In the genomic region with DNA sequence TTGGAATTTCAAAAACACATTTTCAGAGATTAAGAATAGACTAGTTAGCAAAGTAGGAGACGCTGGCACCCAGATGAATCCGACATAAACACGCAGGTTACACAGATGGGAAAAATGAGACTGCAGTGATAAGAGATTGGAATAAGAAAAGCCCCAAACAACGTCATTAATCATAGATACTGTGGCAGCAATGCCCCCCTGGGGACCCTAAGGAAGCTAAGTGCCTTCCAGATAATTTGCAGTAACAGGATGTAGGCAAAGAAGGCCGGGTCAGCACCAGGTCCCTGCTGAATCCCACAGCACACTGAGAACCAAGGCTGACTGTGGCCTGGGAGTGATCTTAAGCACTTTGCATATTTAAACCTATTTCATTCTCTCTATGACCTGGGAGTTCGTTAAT, we compare ENCODE assay signal across 27 mouse cellular contexts. TPM values are rescaled to one million over a fixed set of nuclear protein-coding genes. Genes with fewer than 3 reads are reported as not detected.
DNase-seq lines count a peak whose midpoint lies in the region; ATAC-seq and TF ChIP-seq lines count a peak whose summit lies in the region.
"Had no signal": no experiment of that assay in that cellular context is flagged by ENCODE, and none has a peak within 500 bp of the region (broad histone marks: within the 10 kb centered on the region; RNA-seq: fewer than 3 reads in every experiment).

No protein-coding gene starts in this region.

- H3K4me1 ChIP-seq in kidney, adult 2 months (ENCODE audit: control insufficient read depth, insufficient read depth, low read length) = no peaks in the 10 kb centered on the region
- 0 out of 2 replicates have a peak, but pooled peaks cover 13% of the 10 kb centered on the region for H3K4me1 ChIP-seq in midbrain, embryonic 14.5 days (ENCODE audit: control insufficient read depth, insufficient read depth, low read length)
- no peaks in the 10 kb centered on the region; the same call in 1 of the 2 replicates for H3K4me1 ChIP-seq in midbrain, embryonic 11.5 days (ENCODE audit: control insufficient read depth, insufficient read depth, low read length)
- peaks cover 29% of the 10 kb centered on the region for H3K4me1 ChIP-seq in neural tube, embryonic 13.5 days (replicated peaks)

- DNase-seq in embryo, embryonic 10.5 days (ENCODE audit: low spot score) = peak; percentile 53
- no peak for DNase-seq in embryo, embryonic 10 days (ENCODE audit: low spot score)
- peak; percentile 19 for DNase-seq in kidney, adult 9 months
- DNase-seq in kidney, adult 2 months = no peak
- no peak for DNase-seq in midbrain, embryonic 14.5 days
- no peak for DNase-seq in midbrain, embryonic 11.5 days (ENCODE audit: low spot score, missing footprints)
- DNase-seq in right cerebral cortex, postnatal 36 days (ENCODE audit: low spot score in 2 of 2) = no peak
- DNase-seq: adrenal gland, adult 8-10 months; cerebellum, adult 8-10 months; cerebellum, postnatal 25 days; gastrocnemius, postnatal 10 days; heart, postnatal 10 days; layer of hippocampus, adult 9-11 months; liver; lung, adult 2 months; lung, postnatal 10 days; thymus, adult 2 months; thymus, postnatal 36 days had no signal

- WGBS in kidney, adult 2 months = 53% methylated on average over 6 of the region's 6 CpGs
- WGBS in midbrain, embryonic 14.5 days = 52% methylated on average over 6 of the region's 6 CpGs
- WGBS in midbrain, embryonic 11.5 days = 74% methylated on average over 6 of the region's 6 CpGs
- 27% methylated on average over 6 of the region's 6 CpGs for WGBS in neural tube, embryonic 13.5 days

- no peak overlapping the region for H3K27ac ChIP-seq in kidney, adult 2 months (ENCODE audit: insufficient read depth, low read depth, low read length)
- no peak overlapping the region; the same call in 1 of the 2 replicates for H3K27ac ChIP-seq in midbrain, embryonic 14.5 days (replicated peaks; ENCODE audit: low read depth, low read length)
- H3K27ac ChIP-seq in midbrain, embryonic 11.5 days (ENCODE audit: low read depth, low read length) = no peak overlapping the region
- H3K27ac ChIP-seq in neural tube, embryonic 13.5 days (replicated peaks) = peak overlapping the region; percentile 72
- H3K27ac ChIP-seq: forebrain, embryonic 12.5 days; heart, embryonic 13.5 days; hindbrain, embryonic 15.5 days; liver, embryonic 14.5 days; macrophage had no signal

- H3K36me3 ChIP-seq in kidney, adult 2 months (ENCODE audit: control insufficient read depth, insufficient read depth, low read length) = no peaks in the 10 kb centered on the region
- no peaks in the 10 kb centered on the region for H3K36me3 ChIP-seq in midbrain, embryonic 14.5 days (ENCODE audit: control insufficient read depth, insufficient read depth, low read length)
- H3K36me3 ChIP-seq in midbrain, embryonic 11.5 days (ENCODE audit: control insufficient read depth, insufficient read depth, low read length) = no peaks in the 10 kb centered on the region
- no peaks in the 10 kb centered on the region for H3K36me3 ChIP-seq in neural tube, embryonic 13.5 days
- H3K36me3 ChIP-seq: forebrain, embryonic 12.5 days; heart, embryonic 13.5 days; hindbrain, embryonic 15.5 days had no signal

- TF ChIP-seq POLR2A in kidney, adult 2 months (IDR thresholded peaks at IDR 0.05; ENCODE audit: low read depth, low read length) = no peak

- no peak overlapping the region for H3K4me2 ChIP-seq in midbrain, embryonic 14.5 days (ENCODE audit: low read length)
- H3K4me2 ChIP-seq in midbrain, embryonic 11.5 days = no peak overlapping the region
- no peak overlapping the region for H3K4me2 ChIP-seq in neural tube, embryonic 13.5 days
- H3K4me2 ChIP-seq: forebrain, embryonic 12.5 days; heart, embryonic 13.5 days; hindbrain, embryonic 15.5 days had no signal

- no peaks in the 10 kb centered on the region for H3K9me3 ChIP-seq in midbrain, embryonic 14.5 days (ENCODE audit: control insufficient read depth, low read length)
- no peaks in the 10 kb centered on the region for H3K9me3 ChIP-seq in midbrain, embryonic 11.5 days (ENCODE audit: control insufficient read depth, low read length)
- no peaks in the 10 kb centered on the region for H3K9me3 ChIP-seq in neural tube, embryonic 13.5 days
- H3K9me3 ChIP-seq: forebrain, embryonic 12.5 days; hindbrain, embryonic 15.5 days had no signal

- no peaks in the 10 kb centered on the region for H3K27me3 ChIP-seq in kidney, adult 2 months (replicated peaks; ENCODE audit: control insufficient read depth, insufficient read depth, low read length)
- H3K27me3 ChIP-seq in midbrain, embryonic 14.5 days (ENCODE audit: control insufficient read depth, insufficient read depth, low read length) = no peaks in the 10 kb centered on the region
- H3K27me3 ChIP-seq in midbrain, embryonic 11.5 days (ENCODE audit: control insufficient read depth, insufficient read depth, low read length) = no peaks in the 10 kb centered on the region
- no peaks in the 10 kb centered on the region for H3K27me3 ChIP-seq in neural tube, embryonic 13.5 days
- H3K27me3 ChIP-seq: CH12.LX; forebrain, embryonic 12.5 days; heart, embryonic 13.5 days; hindbrain, embryonic 15.5 days had no signal

- peak overlapping the region; percentile 20; the same call in 1 of the 2 replicates for H3K9ac ChIP-seq in midbrain, embryonic 14.5 days (replicated peaks; ENCODE audit: low read length)
- H3K9ac ChIP-seq in midbrain, embryonic 11.5 days (ENCODE audit: low read length) = no peak overlapping the region
- H3K9ac ChIP-seq in neural tube, embryonic 13.5 days = no peak overlapping the region
- H3K9ac ChIP-seq: forebrain, embryonic 12.5 days; heart, embryonic 13.5 days; hindbrain, embryonic 15.5 days; liver, embryonic 14.5 days had no signal

- no peak overlapping the region for H3K4me3 ChIP-seq in kidney, adult 2 months (ENCODE audit: insufficient read depth, low read depth, low read length)
- H3K4me3 ChIP-seq in midbrain, embryonic 14.5 days (replicated peaks; ENCODE audit: low read depth, low read length) = no peak overlapping the region
- H3K4me3 ChIP-seq in midbrain, embryonic 11.5 days (ENCODE audit: low read depth, low read length) = no peak overlapping the region
- H3K4me3 ChIP-seq in neural tube, embryonic 13.5 days = no peak overlapping the region
- H3K4me3 ChIP-seq: erythroblast, embryonic 14.5 days; forebrain, embryonic 12.5 days; heart, embryonic 13.5 days; hindbrain, embryonic 15.5 days had no signal

- no peak for TF ChIP-seq CTCF in kidney, adult 2 months (conservative IDR thresholded peaks at IDR 0.05; ENCODE audit: insufficient read depth, insufficient read length, low read depth, low read length)

- no peak for ATAC-seq in midbrain, embryonic 14.5 days (ENCODE audit: low FRiP score, low TSS enrichment)
- ATAC-seq in midbrain, embryonic 11.5 days (ENCODE audit: low FRiP score) = no peak
- ATAC-seq in neural tube, embryonic 13.5 days (ENCODE audit: low read depth) = peak; percentile 36; the same call in 1 of the 2 replicates
- ATAC-seq: intestine, embryonic 16.5 days had no signal

RNA-seq across cellular contexts. Expression of gene Chst8, which starts 27.5 kb away (rescaled TPM):
- 8.3 and 10.2 TPM in 2 replicates for polyA plus RNA-seq in kidney, adult 2 months (2012; rRNA removed)
- polyA plus RNA-seq in midbrain, embryonic 14.5 days (2014; fragmentation: Nextera tagmentation; extraction: Ambion mirVana) = 14.7 and 14.9 TPM in 2 replicates
- polyA plus RNA-seq in midbrain, embryonic 11.5 days (2014; fragmentation: Nextera tagmentation; extraction: Ambion mirVana) = 9.6 and 10.1 TPM in 2 replicates
- polyA plus RNA-seq in neural tube, embryonic 13.5 days (2015; fragmentation: Nextera tagmentation; extraction: Ambion mirVana) = 32.3 and 42.1 TPM in 2 replicates
- polyA plus RNA-seq: erythroblast, embryonic 14.5 days; macrophage had no signal

Comparison
In these comparisons a context has a peak if more than half of its experiments do, and no peak if none do; other contexts are left out.
1. DNase-seq: peak in embryo, embryonic 10.5 days (single experiment) and kidney, adult 9 months (single experiment); none in embryo, embryonic 10 days (single experiment), kidney, adult 2 months (single experiment), midbrain, embryonic 14.5 days (single experiment), midbrain, embryonic 11.5 days (single experiment) and right cerebral cortex, postnatal 36 days (0 of 2).